Mouse (Mus musculus): ENCODE results near the gene Slc22a3.

DNA sequence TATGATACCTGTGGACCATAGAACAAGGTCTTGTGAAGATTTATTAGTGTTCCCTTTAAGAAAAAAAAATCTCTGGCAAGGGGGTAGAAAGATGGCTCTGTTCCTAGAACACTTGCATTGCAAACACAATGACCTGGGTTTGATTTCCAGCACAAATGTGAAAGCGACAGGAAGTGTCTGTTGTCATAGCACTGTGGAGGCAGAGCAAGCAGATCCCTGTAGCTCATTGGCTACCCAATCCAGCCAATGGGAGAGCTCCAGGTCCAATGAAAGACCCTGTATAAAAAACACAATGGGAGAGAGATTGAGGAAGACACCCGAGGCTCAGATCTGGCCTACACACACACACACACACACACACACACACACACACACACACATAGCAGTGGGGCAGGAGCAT, 125.0 kb downstream of the Slc22a3 start:
- no peak for TF ChIP-seq CTCF (IDR thresholded peaks at IDR 0.05; ENCODE audit: low read depth)
- no peak for TF ChIP-seq EP300 (IDR thresholded peaks at IDR 0.05; ENCODE audit: low read depth)

All from heart, postnatal 0 days (tissue).